Mouse (Mus musculus): ENCODE measurements around the gene Dnhd1.

DNA sequence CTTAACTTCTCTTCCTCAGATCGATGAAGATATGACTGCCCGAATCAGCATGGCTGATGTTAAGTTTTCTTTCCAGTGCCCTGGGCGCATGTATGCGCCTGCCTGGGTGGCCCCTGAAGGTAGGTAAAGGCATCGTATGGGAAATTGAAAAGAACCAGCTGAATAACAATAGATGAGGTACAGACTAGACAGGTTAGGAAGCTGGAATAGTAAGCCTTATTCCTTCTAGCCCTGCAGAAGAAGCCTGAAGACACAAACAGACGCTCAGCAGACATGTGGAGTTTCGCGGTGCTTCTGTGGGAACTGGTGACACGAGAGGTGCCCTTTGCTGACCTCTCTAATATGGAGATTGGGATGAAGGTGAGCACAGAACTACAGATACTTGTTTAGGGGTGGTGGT, 91.4 kb downstream of the Dnhd1 start:
- TF ChIP-seq POLR2A (IDR thresholded peaks at IDR 0.05; ENCODE audit: insufficient read length, low read depth) (no peak), MYOD1 (IDR thresholded peaks at IDR 0.05; ENCODE audit: control insufficient read depth in 1 of 3, insufficient read length in 2 of 3, low read depth in 2 of 3) (no peak), MYOG (IDR thresholded peaks at IDR 0.05; ENCODE audit: control insufficient read depth in 1 of 3, insufficient read depth in 1 of 3, insufficient read length in 2 of 3, low read depth in 2 of 3) (no peak), POLR2AphosphoS2 (IDR thresholded peaks at IDR 0.05; ENCODE audit: insufficient read length, low read depth) (no peak), E2F4 (IDR thresholded peaks at IDR 0.05; ENCODE audit: insufficient read depth) (no peak), USF1 (IDR thresholded peaks at IDR 0.05; ENCODE audit: low read depth) (no peak), TCF12 (IDR thresholded peaks at IDR 0.05; ENCODE audit: insufficient read depth, poor library complexity, severe bottlenecking) (no peak), CEBPB (IDR thresholded peaks at IDR 0.05; ENCODE audit: insufficient read depth, poor library complexity, severe bottlenecking) (no peak), MAX (IDR thresholded peaks at IDR 0.05; ENCODE audit: low read depth) (no peak), TCF3 (IDR thresholded peaks at IDR 0.05; ENCODE audit: insufficient read length, low read depth) (no peak)
